Mouse (Mus musculus) liver, embryonic 14.5 days (tissue): ENCODE data around the gene Tecta.

Source experiments
- CTCF ChIP-seq: IDR thresholded peaks from 2 replicates; pipeline ENCODE4 v1.5.1; 2016; ENCODE audit warnings: antibody characterized with exemption, low read depth, control low read depth
- EP300 ChIP-seq: IDR thresholded peaks from 2 replicates; pipeline ENCODE4 v1.6.1; 2016; ENCODE audit warnings: antibody characterized with exemption, low read depth

DNA sequence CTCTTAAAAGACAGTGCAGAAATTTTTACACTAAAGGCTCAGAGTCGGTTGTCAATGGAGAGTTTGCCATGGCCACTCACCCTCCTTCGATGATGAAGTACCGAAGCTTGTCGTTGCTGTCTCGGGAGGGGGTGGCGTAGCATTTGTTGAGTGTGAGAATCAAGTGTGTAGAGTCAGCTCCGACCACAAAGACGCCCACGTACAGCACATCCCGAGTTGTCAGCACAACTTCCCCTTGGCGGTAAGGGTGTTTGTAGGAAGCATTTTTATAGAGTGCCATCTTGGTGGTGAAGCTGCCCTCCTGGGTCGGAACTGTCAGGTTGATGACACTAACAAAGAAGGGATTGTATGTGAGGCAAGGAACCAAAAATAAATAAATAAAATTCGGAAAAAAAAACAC lies 62.7 kb downstream of the Tecta start:
- TF ChIP-seq CTCF (no peak), EP300 (no peak)
